Mouse (Mus musculus) limb, embryonic 13.5 days (tissue): ENCODE data around the gene Zp3. TPM values are rescaled to one million over a fixed set of nuclear protein-coding genes. Genes with fewer than 3 reads are reported as not detected.

Experiments used
- ATAC-seq: fragments of 200-750 bp; cut with Nextera tagmentation; 2 replicates; pipeline ENCODE4 v1.8.0; 2017; ENCODE audit warnings: low read depth, moderate number of reproducible peaks, moderate TSS enrichment; ENCODE audit not compliant: low FRiP score
- H3K27ac ChIP-seq: fragments of 300-500 bp; sonication (generic); 2 replicates; pipeline ENCODE4 v1.5.1; 2015; ENCODE audit warnings: inconsistent platforms, mild to moderate bottlenecking, moderate library complexity
- H3K27me3 ChIP-seq: fragments of 300-500 bp; sonication (generic); 2 replicates; pipeline ENCODE4 v1.6.1; 2015; ENCODE audit warnings: mild to moderate bottlenecking, inconsistent platforms
- H3K36me3 ChIP-seq: fragments of 300-500 bp; sonication (generic); 2 replicates; pipeline ENCODE4 v1.6.1; 2015; ENCODE audit warnings: inconsistent platforms, mild to moderate bottlenecking, moderate library complexity
- H3K4me1 ChIP-seq: fragments of 300-500 bp; sonication (generic); 2 replicates; pipeline ENCODE4 v1.6.1; 2015; ENCODE audit warnings: inconsistent platforms
- H3K4me2 ChIP-seq: fragments of 300-500 bp; sonication (generic); replicated peaks from 2 replicates; pipeline ENCODE4 v1.6.1; 2015; ENCODE audit warnings: inconsistent platforms, mild to moderate bottlenecking, moderate library complexity
- H3K4me3 ChIP-seq: fragments of 300-500 bp; sonication (generic); 2 replicates; pipeline ENCODE4 v1.5.1; 2015; ENCODE audit warnings: moderate library complexity, mild to moderate bottlenecking, inconsistent platforms
- H3K9ac ChIP-seq: fragments of 300-500 bp; sonication (generic); 2 replicates; pipeline ENCODE4 v1.6.1; 2015; ENCODE audit warnings: mild to moderate bottlenecking, inconsistent platforms
- H3K9me3 ChIP-seq: fragments of 300-500 bp; sonication (generic); 2 replicates; pipeline ENCODE4 v1.6.1; 2016; ENCODE audit warnings: inconsistent platforms
- WGBS: fragments of 180-500 bp; shearing (Covaris S2); methylation state at CpG from one replicate; pipeline ENCODE4 v1.1.7; 2015; 5-methylcytosine and 5-hydroxymethylcytosine counted together
- polyA plus RNA-seq: library from polyadenylated mRNA; unstranded; fragments of >200 nt; fragmentation: Nextera tagmentation; extraction: Ambion mirVana; gene quantifications from 2 replicates; pipeline ENCODE4 v1.2.1, GENCODE M21; 2015

Zp3 gene
- polyA plus RNA-seq, 1 experiment from 2014 or later, result 0.22 TPM

DNA sequence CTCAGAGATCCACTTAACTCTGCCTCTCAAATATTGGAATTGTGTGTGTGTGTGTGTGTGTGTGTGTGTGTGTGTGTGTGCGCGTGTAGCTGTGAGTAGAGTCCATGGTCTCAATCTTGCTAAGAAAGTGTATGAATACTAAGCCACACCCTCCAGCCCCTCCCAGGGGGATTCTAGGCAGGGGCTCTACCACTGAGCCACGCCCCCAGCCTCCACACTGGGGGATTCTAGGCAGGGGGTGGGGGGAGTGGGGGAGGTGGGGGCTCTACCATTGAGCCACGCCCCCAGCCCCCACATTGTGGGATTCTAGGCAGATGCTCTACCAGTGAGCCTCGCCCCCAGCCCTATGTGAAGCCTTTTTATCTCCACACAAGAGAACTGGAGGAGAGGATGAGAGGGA, 33.3 kb upstream of the Zp3 start:
- peak overlapping the region; percentile 19; the same call in 1 of the 2 replicates for H3K4me2 ChIP-seq

DNA sequence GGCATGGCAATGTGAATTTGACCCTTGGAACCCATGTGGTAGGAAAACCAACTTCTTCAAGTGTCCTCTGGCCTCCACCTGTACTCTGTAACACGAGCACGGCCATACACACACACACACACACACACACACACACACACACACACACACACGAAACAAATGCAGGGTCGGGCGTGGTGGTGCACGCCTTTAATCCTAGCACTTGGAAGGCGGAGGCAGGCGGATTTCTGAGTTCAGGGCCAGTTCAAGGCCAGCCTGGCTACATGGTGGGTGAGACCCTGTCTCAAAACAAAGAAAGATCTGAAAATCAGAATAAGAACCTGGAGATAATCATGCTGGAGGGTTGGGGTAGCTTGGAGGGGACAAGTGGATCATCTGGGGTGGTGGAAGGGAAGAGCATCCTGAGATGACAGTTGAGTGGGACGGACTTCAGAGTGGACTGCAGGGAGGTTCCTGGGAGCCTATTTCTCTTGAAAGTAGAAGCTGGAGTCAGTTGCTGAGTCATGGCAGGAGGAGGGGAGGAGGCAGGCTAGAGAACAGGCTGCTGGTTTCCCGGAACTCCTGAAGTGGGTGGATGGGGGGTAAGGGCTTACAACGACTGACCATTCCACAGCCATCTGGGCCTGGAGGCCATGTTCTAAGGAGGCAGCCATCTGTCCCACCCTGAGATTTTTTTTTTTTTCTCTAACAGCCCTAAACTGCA, 29.0 kb upstream of the Zp3 start:
- no peak overlapping the region for H3K4me3 ChIP-seq
- no peak overlapping the region for H3K27ac ChIP-seq
- WGBS, result 76% methylated on average over 11 of the region's 11 CpGs
- H3K9ac ChIP-seq, result no peak overlapping the region
- no peaks in the 10 kb centered on the region for H3K36me3 ChIP-seq
- no peaks in the 10 kb centered on the region for H3K27me3 ChIP-seq
- H3K9me3 ChIP-seq, result no peaks in the 10 kb centered on the region
- no peak overlapping the region for H3K4me2 ChIP-seq
- H3K4me1 ChIP-seq, result peaks cover 10% of the 10 kb centered on the region; the same call in 1 of the 2 replicates
- ATAC-seq, result no peak

More for the DNA sequence above, 33.3 kb upstream of the Zp3 start:
- Histone ChIP-seq H3K9ac (no peak overlapping the region), H3K36me3 (no peaks in the 10 kb centered on the region), H3K27me3 (no peaks in the 10 kb centered on the region), H3K4me1 (peaks cover 12% of the 10 kb centered on the region; the same call in 1 of the 2 replicates), H3K4me3 (no peak overlapping the region), H3K27ac (no peak overlapping the region; the same call in 1 of the 2 replicates), H3K9me3 (no peaks in the 10 kb centered on the region)
- ATAC-seq, result no peak
- WGBS, result 67% methylated on average over 5 of the region's 5 CpGs

DNA sequence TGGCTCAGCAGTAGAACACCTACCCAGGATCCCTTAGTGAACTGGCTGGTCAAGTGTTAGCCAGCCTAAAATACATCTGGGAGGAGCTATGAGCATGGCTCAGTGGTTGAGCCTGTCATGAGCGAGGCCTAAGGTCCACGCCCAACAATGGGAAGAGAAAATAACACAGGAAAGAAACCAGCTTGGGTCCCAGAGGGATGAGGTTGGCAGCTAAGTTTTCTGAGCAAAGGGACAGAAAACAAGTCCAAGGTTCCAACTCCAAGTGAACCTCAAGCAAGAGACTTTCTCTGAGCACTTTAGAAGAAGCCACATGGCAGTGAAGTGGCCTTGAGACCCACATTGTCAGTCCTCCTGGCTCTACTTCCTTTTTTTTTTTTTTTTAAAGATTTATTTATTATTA, 28.2 kb upstream of the Zp3 start:
- no peaks in the 10 kb centered on the region for H3K27me3 ChIP-seq
- H3K4me2 ChIP-seq, result no peak overlapping the region
- peaks cover 2% of the 10 kb centered on the region; the same call in 1 of the 2 replicates for H3K4me1 ChIP-seq
- H3K27ac ChIP-seq, result no peak overlapping the region
- no peak overlapping the region for H3K9ac ChIP-seq
- WGBS, result 93% methylated on average over 2 of the region's 2 CpGs
- no peaks in the 10 kb centered on the region for H3K9me3 ChIP-seq
- no peak for ATAC-seq
- no peak overlapping the region for H3K4me3 ChIP-seq
- no peaks in the 10 kb centered on the region for H3K36me3 ChIP-seq

DNA sequence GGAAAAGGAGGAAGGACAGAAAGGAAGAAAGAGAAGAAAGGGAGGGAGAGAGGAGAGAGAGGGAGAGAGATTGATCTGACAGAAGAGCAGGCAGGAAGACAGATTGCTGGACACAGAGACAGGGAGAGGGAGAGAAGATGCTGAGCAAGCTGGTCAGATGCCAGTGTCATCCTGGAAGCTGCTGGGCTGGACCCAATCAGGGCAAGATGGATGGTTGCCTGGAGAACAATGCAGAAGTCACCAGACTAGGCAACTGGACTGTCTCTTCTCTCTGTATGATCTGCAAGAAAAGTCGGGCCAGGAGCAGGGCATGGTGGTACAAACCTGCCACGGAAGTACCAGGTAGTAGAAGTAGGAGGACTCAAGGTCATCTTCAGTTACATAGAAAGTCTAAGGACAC, 27.1 kb upstream of the Zp3 start:
- ATAC-seq, result no peak
- Histone ChIP-seq H3K36me3 (no peaks in the 10 kb centered on the region), H3K27ac (no peak overlapping the region), H3K9ac (no peak overlapping the region), H3K4me1 (0 out of 2 replicates have a peak, but pooled peaks cover 5% of the 10 kb centered on the region), H3K4me2 (no peak overlapping the region), H3K9me3 (no peaks in the 10 kb centered on the region), H3K27me3 (no peaks in the 10 kb centered on the region), H3K4me3 (no peak overlapping the region)
- 86% methylated on average over 2 of the region's 2 CpGs for WGBS

DNA sequence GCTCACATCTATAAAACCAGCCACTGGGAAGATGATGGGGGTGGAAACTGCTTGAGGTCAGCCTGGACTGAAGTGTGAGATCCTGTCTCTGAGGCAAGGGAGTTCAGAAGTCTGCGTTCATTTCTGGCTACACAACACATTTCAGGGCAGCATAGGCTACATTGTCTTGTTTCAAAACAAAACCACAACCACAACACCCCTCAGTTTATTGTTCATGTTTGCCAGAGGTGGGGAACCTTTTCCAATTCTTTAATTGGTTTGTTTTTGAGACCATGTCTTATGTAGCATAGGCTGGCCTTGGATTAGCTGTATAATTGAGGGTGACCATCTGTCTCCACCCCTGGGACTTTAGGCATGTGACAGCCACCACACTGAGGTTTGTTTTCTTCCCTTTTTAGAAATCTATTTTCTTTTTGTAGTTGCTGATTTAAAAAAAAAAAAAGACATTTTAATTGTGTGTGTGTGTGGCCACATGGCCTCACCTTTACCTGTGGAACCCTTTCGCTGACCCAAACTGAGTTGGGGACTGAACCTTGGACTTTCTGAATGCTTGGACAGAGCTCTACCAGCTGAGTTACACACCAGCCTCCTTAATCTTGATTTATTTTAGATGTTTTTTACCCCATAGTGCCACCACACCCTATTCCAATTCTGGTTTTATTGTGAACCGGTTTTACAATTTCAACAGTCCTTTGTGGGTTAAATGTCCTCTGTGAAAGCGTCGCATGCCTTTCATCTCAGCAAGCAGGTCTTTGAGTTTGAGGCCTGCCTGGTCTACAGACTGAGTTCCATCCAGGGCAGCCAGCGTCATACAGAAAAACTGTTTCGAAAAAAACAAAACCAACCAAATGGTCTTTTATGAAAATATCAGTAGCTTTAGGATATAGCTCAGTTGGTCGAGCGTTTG, 23.3 kb upstream of the Zp3 start:
- Histone ChIP-seq H3K27ac (peak overlapping the region; percentile 82), H3K4me1 (peaks cover 15% of the 10 kb centered on the region), H3K4me2 (peak overlapping the region; percentile 61), H3K9ac (no peak overlapping the region), H3K9me3 (no peaks in the 10 kb centered on the region), H3K27me3 (no peaks in the 10 kb centered on the region), H3K36me3 (no peaks in the 10 kb centered on the region), H3K4me3 (no peak overlapping the region)
- ATAC-seq, result no peak
- 80% methylated on average over 9 of the region's 9 CpGs for WGBS

DNA sequence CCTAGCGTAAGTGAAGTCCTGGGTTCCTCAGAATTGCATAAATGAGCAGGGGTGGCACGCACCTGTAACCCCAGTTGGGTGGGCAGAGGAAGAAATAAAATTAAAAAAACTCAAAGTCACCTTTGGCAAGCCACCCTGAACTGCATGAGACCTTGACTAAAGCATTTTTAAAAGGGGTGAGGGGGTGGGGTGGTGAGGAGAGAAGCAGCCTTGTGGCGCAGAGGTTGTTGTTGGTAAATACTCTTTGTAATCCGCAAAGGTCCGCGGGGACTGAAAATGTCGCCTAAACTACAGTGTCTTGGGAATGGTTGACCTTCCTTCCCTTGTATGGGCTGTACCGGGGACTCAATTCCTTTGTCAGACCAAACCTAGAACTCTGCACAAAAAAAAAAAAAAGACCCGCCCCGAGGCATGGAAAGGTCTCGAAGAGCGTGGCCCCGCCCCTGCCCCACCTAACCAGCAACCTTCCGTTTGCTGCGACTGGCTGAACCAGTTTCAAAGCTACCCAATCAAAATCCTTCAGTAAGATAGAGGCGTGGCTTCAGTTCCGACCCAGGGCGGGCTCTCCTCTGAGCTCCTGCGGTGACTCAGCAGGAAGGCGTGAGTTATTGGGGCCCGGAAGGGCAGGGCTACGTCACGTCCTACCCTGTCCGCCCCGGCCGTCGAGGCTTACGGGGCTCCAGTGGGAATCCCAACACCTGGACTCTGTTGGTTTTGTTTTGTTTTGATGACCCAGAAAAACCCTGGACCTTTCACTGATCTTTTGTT, 22.5 kb upstream of the Zp3 start:
- peak; percentile 86 for ATAC-seq
- 9% methylated on average over 28 of the region's 28 CpGs for WGBS
- Histone ChIP-seq H3K27ac (peak overlapping the region; percentile 82), H3K9ac (peak overlapping the region; percentile 36), H3K4me2 (peak overlapping the region; percentile 61), H3K27me3 (no peaks in the 10 kb centered on the region), H3K36me3 (no peaks in the 10 kb centered on the region), H3K4me3 (peak overlapping the region; percentile 41), H3K9me3 (no peaks in the 10 kb centered on the region), H3K4me1 (peaks cover 19% of the 10 kb centered on the region)

DNA sequence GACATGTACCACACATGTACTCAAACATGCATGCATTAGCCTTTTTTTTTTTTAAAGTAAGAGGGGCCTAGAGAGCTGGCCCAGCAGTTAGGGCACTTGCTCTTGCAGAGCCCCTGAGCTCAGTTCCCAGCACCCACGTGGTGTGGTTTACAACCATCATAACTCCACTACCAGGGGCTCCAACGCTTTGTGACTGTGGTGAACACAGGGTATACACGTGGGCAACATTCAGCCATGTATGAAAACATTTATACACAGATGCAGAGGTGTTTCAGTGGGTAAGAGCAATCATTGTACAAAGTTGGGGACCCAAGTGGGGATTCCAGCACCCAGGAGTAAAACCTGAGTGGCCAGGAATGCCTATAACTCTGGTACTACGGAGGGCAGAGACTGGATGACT, 21.5 kb upstream of the Zp3 start:
- peak overlapping the region; percentile 61 for H3K4me2 ChIP-seq
- H3K4me3 ChIP-seq, result peak overlapping the region; percentile 41; the same call in 1 of the 2 replicates
- H3K27me3 ChIP-seq, result no peaks in the 10 kb centered on the region
- H3K9me3 ChIP-seq, result no peaks in the 10 kb centered on the region
- peaks cover 24% of the 10 kb centered on the region for H3K4me1 ChIP-seq
- ATAC-seq, result no peak
- H3K9ac ChIP-seq, result no peak overlapping the region
- 83% methylated on average over 4 of the region's 4 CpGs for WGBS
- peak overlapping the region; percentile 78 for H3K27ac ChIP-seq
- H3K36me3 ChIP-seq, result no peaks in the 10 kb centered on the region

DNA sequence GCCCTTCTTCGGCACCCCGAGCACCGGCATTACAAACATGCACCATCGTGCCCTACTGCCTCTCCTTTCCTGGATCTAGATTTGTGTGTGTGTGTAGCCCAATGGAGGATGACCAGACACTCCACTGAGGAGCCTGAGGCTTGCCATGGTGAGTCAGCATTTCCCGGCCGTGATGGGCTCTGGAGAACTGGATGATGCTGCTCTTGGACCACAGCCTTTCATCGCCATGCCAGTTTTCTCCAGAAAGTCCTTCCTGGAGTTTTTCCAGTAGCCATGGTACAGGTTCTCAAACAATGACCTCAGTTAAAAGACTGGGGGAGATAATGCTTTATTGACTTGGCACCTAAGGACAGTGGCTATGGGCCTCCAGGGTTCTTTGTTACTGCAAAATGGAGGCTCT, 20.0 kb upstream of the Zp3 start:
- no peak for ATAC-seq
- Histone ChIP-seq H3K9me3 (no peaks in the 10 kb centered on the region), H3K4me1 (peaks cover 26% of the 10 kb centered on the region), H3K36me3 (no peaks in the 10 kb centered on the region), H3K27me3 (no peaks in the 10 kb centered on the region), H3K4me2 (no peak overlapping the region), H3K27ac (no peak overlapping the region), H3K4me3 (no peak overlapping the region), H3K9ac (no peak overlapping the region)
- WGBS, result 99% methylated on average over 7 of the region's 7 CpGs

DNA sequence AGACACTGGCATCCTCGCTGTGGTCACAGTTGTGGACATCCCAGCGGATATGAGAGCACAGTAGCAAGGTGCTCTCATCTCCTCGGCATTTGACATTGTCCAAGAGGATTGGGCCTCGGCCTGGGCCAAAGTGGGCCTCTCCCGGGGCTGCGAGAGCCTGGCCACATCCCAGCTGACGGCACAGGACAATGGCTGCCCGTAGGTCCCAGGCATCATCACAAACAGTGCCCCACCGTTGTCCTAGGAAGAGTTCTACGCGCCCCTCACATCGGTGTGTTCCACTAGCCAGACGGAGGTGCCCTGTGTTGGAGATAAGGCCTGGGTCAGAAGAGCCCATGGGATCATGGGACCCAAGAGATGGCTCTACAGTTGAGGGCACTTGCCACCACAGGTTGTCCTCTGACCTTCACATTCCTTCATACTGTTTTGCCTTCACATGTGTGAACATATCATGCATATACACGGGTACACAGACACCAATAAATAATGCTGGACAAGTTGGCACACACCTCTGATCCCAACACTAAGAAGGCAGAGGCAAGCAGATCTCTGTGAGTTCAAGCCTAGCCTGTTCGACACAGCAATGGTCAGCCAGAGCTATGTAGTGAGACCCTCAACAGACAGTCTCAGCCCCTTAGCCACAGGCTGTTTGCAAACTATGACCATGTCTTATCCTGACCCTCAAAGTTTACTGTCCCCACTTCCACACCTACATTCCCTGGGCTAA, 18.8 kb upstream of the Zp3 start:
- Histone ChIP-seq H3K9ac (no peak overlapping the region), H3K4me3 (peak overlapping the region; percentile 67; the same call in 1 of the 2 replicates), H3K9me3 (no peaks in the 10 kb centered on the region), H3K4me2 (peak overlapping the region; percentile 92), H3K4me1 (peaks cover 34% of the 10 kb centered on the region), H3K27ac (peak overlapping the region; percentile 85; the same call in 1 of the 2 replicates), H3K36me3 (no peaks in the 10 kb centered on the region), H3K27me3 (no peaks in the 10 kb centered on the region)
- ATAC-seq, result no peak
- whole genome bisulfite sequencing, result 92% methylated on average over 15 of the region's 15 CpGs

DNA sequence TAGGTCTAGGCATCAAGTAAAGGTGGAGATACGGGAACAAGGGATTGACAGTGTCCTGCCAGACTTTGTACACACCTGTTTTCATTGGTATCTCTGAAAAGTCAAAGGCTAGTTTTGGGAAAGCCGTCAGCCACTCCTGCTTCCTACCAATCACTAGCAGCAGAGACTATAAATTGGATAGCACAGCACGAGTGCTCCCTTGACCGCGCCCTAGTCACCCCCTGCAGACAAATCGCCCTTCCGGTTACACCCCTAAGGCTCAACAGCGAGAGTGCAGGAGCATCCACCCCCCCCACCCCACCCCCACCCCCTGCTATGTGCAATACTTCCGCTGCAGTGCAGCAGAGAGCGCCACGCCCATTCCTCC, 17.8 kb upstream of the Zp3 start:
- Histone ChIP-seq H3K4me1 (peaks cover 31% of the 10 kb centered on the region), H3K9ac (0 out of 2 replicates have a peak overlapping the region, but pooled peaks have one; percentile 48), H3K4me3 (peak overlapping the region; percentile 67), H3K9me3 (no peaks in the 10 kb centered on the region), H3K36me3 (no peaks in the 10 kb centered on the region), H3K27ac (peak overlapping the region; percentile 85), H3K4me2 (peak overlapping the region; percentile 92), H3K27me3 (no peaks in the 10 kb centered on the region)
- no peak for ATAC-seq
- 0% methylated on average over 11 of the region's 11 CpGs for WGBS

DNA sequence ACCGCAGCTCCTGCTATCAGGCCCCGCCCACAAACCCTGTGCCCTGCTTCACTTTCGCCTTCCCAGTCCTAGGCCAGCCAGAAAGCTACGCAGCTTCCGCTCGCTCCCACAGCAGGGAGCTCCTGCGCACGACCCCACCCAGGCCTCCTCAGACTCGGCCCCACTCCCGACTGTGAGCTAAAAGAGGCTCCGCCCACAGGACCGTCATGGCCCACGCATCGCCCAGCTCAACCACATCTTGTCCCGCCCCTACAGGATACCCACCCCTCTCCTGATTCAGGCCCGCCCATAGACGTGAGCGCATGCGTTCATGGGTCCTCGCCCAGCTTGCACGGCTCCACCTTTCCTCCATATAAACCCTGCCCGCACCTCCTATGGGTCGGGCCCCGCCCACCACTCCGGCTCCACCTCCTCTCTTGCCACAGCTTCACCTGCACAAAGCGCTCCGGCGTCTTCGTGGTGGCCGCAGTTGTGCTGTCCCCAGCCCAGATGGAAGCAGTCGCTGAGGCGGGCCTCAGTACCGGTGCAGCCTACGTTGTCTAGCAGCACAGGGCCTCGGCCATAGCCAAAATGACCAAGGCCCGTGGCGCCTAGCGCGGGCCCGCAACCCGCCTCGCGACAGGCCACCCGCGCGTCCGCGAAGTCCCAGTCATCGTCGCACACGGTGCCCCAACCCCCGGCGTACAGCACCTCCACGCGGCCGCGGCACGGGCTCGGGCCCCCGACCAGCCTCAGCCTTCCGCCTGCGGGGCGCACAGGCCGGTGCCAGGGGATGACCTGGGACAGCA, 17.2 kb upstream of the Zp3 start:
- peak overlapping the region; percentile 93 for H3K9ac ChIP-seq
- H3K27ac ChIP-seq, result peak overlapping the region; percentile 97
- H3K4me2 ChIP-seq, result peak overlapping the region; percentile 92
- peak; percentile 96 for ATAC-seq
- no peaks in the 10 kb centered on the region for H3K9me3 ChIP-seq
- peak overlapping the region; percentile 67 for H3K4me3 ChIP-seq
- WGBS, result under 1% methylated on average over 64 of the region's 64 CpGs
- H3K4me1 ChIP-seq, result peaks cover 29% of the 10 kb centered on the region
- no peaks in the 10 kb centered on the region for H3K27me3 ChIP-seq
- no peaks in the 10 kb centered on the region for H3K36me3 ChIP-seq
